ENCODE assay signal across 11 mouse cellular contexts in the genomic region with DNA sequence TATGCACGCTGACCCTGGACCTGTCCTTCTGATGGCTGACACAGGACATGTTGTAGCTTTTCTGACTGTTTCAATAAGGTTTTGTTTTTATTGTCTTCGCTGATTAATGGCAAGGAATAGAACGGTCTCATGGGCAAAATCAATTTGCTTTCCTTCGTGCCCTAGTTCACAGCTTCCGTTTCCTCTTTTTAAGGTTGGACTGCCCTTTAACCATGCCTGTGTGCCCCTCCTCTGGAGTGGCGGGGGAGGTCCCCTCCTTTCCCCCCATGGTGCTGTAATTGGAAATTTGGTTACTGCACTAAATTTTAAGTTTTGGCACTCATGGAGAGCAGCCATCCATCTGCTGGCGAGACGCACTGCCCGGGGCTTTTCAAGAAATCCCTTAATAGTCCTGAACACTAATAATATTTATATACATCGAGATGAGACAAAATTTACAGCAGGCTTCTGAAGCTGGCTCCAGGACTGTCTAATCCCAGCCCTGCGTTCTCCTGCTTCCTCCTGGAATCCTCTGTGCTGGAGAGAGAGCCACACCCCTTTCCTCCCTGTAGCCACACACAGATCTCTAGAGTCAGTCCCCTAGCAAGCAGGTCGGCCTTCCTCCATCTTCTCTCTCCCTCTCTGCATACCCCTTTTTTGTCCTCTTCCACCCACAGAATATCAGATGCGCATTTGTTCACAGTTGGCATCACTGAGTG.
A peak's percentile ranks its signal among the peaks of the same experiment; 100 is the strongest.
DNase-seq lines count a peak whose midpoint lies in the region; ATAC-seq and TF ChIP-seq lines count a peak whose summit lies in the region.
"Had no signal": no experiment of that assay in that cellular context is flagged by ENCODE, and none has a peak within 500 bp of the region (broad histone marks: within the 10 kb centered on the region; RNA-seq: fewer than 3 reads in every experiment).

No protein-coding gene starts in this region.

- peak overlapping the region; percentile 19; the same call in 1 of the 2 replicates for H3K4me2 ChIP-seq in kidney, embryonic 15.5 days
- no peak overlapping the region for H3K4me2 ChIP-seq in kidney, embryonic 14.5 days (replicated peaks; ENCODE audit: low read depth, low read length)
- no peak overlapping the region for H3K4me2 ChIP-seq in CH12.LX (ENCODE audit: insufficient read depth, low read depth, poor library complexity, severe bottlenecking)
- H3K4me2 ChIP-seq in limb, embryonic 13.5 days (replicated peaks): peak overlapping the region; percentile 16; the same call in 1 of the 2 replicates

- ATAC-seq in kidney, embryonic 15.5 days (replicated peaks; ENCODE audit: low FRiP score): no peak
- ATAC-seq in kidney, embryonic 14.5 days (ENCODE audit: low FRiP score, low TSS enrichment): no peak; the same call in 1 of the 2 replicates
- peak; percentile 52; the same call in 1 of the 2 replicates for ATAC-seq in limb, embryonic 13.5 days (ENCODE audit: low FRiP score, low read depth)

- H3K36me3 ChIP-seq in kidney, embryonic 15.5 days: peaks cover 5% of the 10 kb centered on the region; the same call in 1 of the 2 replicates
- H3K36me3 ChIP-seq in kidney, embryonic 14.5 days (ENCODE audit: control insufficient read depth, insufficient read depth, low read length): no peaks in the 10 kb centered on the region; the same call in 1 of the 2 replicates
- H3K36me3 ChIP-seq in CH12.LX (replicated peaks in 1 of 2; ENCODE audit: control insufficient read depth in 1 of 2, insufficient read depth in 1 of 2, low read length in 1 of 2) (no peaks in the 10 kb centered on the region), ES-E14 (ENCODE audit: control insufficient read depth, insufficient read depth, low read length, poor library complexity, severe bottlenecking) (no peaks in the 10 kb centered on the region)
- H3K36me3 ChIP-seq in limb, embryonic 13.5 days: peaks cover 6% of the 10 kb centered on the region

- H3K4me3 ChIP-seq in kidney, embryonic 15.5 days (replicated peaks): no peak overlapping the region
- H3K4me3 ChIP-seq in kidney, embryonic 14.5 days (ENCODE audit: low read length): no peak overlapping the region
- H3K4me3 ChIP-seq in CH12.LX (replicated peaks in 1 of 3; ENCODE audit: low read depth in 2 of 3, low read length in 2 of 3, poor library complexity in 1 of 3) (no peak overlapping the region), ES-E14 (ENCODE audit: insufficient read depth in 1 of 2, low read depth in 1 of 2, low read length in 2 of 2, poor library complexity in 1 of 2, severe bottlenecking in 1 of 2) (no peak overlapping the region)
- no peak overlapping the region for H3K4me3 ChIP-seq in limb, embryonic 13.5 days

- TF ChIP-seq POLR2A in CH12.LX (IDR thresholded peaks at IDR 0.05; ENCODE audit: low read depth, low read length): no peak

- no peaks in the 10 kb centered on the region for H3K9me3 ChIP-seq in kidney, embryonic 15.5 days (replicated peaks)
- no peaks in the 10 kb centered on the region for H3K9me3 ChIP-seq in kidney, embryonic 14.5 days (ENCODE audit: control insufficient read depth, low read length)
- no peaks in the 10 kb centered on the region for H3K9me3 ChIP-seq in CH12.LX (replicated peaks; ENCODE audit: low read length)
- H3K9me3 ChIP-seq in ES-E14 (ENCODE audit: control insufficient read depth, insufficient read depth, low read depth, low read length): no peaks in the 10 kb centered on the region
- H3K9me3 ChIP-seq in limb, embryonic 13.5 days: no peaks in the 10 kb centered on the region

- no peaks in the 10 kb centered on the region for H3K79me2 ChIP-seq in CH12.LX (replicated peaks; ENCODE audit: control insufficient read depth, extremely low read depth, insufficient read depth, poor library complexity, severe bottlenecking)

- TF ChIP-seq CTCF in CH12.LX (conservative IDR thresholded peaks at IDR 0.05 in 1 of 2, IDR thresholded peaks at IDR 0.05 in 1 of 2; ENCODE audit: low read depth in 2 of 2, low read length in 2 of 2): no peak

- 23% methylated on average over 13 of the region's 13 CpGs for WGBS in kidney, embryonic 15.5 days
- 32% methylated on average over 13 of the region's 13 CpGs for WGBS in kidney, embryonic 14.5 days
- whole genome bisulfite sequencing in limb, embryonic 13.5 days: 25% methylated on average over 13 of the region's 13 CpGs

- peak; percentile 17 for DNase-seq in CH12.LX (ENCODE audit: extremely low read depth)
- peak; percentile 31 for DNase-seq in ES-E14 (ENCODE audit: low read depth, low spot score)
- DNase-seq in ovary, postnatal 14 days (ENCODE audit: low spot score): no peak
- DNase-seq in adrenal gland, postnatal 25 days: no peak
- DNase-seq: adrenal gland, adult 8-10 months; cerebellum, adult 11-12 months; right cerebral cortex, postnatal 14 days had no signal

- no peak for TF ChIP-seq EP300 in CH12.LX (IDR thresholded peaks at IDR 0.05; ENCODE audit: low read length)

- peaks cover 27% of the 10 kb centered on the region for H3K4me1 ChIP-seq in kidney, embryonic 15.5 days
- peaks cover 13% of the 10 kb centered on the region for H3K4me1 ChIP-seq in kidney, embryonic 14.5 days (ENCODE audit: control insufficient read depth, insufficient read depth, low read length)
- H3K4me1 ChIP-seq in CH12.LX (ENCODE audit: control insufficient read depth in 1 of 2, insufficient read depth in 2 of 2): peaks cover 4 to 19% of the 10 kb centered on the region in 2 experiments; a peak in 2 of 4 replicates
- peaks cover 3 to 14% of the 10 kb centered on the region in 2 experiments; a peak in 2 of 4 replicates for H3K4me1 ChIP-seq in ES-E14 (ENCODE audit: control insufficient read depth in 2 of 2, insufficient read depth in 2 of 2, low read length in 2 of 2, poor library complexity in 1 of 2)
- H3K4me1 ChIP-seq in limb, embryonic 13.5 days: peaks cover 54% of the 10 kb centered on the region

- H3K9ac ChIP-seq in kidney, embryonic 15.5 days: no peak overlapping the region
- H3K9ac ChIP-seq in kidney, embryonic 14.5 days (ENCODE audit: low read depth, low read length): no peak overlapping the region
- H3K9ac ChIP-seq in CH12.LX (ENCODE audit: insufficient read depth, low read depth) (no peak overlapping the region), ES-E14 (ENCODE audit: insufficient read depth, low read depth, low read length, poor library complexity, severe bottlenecking) (no peak overlapping the region)
- no peak overlapping the region for H3K9ac ChIP-seq in limb, embryonic 13.5 days

- peak overlapping the region; percentile 43 for H3K27ac ChIP-seq in kidney, embryonic 15.5 days
- H3K27ac ChIP-seq in kidney, embryonic 14.5 days (ENCODE audit: low read depth, low read length): no peak overlapping the region
- H3K27ac ChIP-seq in CH12.LX (ENCODE audit: insufficient read depth, low read depth): no peak overlapping the region
- no peak overlapping the region for H3K27ac ChIP-seq in ES-E14 (ENCODE audit: insufficient read depth, low read depth, low read length, poor library complexity, severe bottlenecking)
- no peak overlapping the region; the same call in 1 of the 2 replicates for H3K27ac ChIP-seq in limb, embryonic 13.5 days
- H3K27ac ChIP-seq: macrophage had no signal

- TF ChIP-seq RAD21 in CH12.LX (IDR thresholded peaks at IDR 0.05; ENCODE audit: low read depth, low read length): no peak

- dilution Hi-C loops in CH12.LX (cut with MboI; ENCODE audit: extremely low pct_ligation_motif_present, extremely low pct_unique_long_range_greater_than_20kb, low sequenced_read_pairs): no loop called here

- in situ Hi-C loops in CH12.LX (cut with MboI; ENCODE audit: low pct_ligation_motif_present, low pct_unique_long_range_greater_than_20kb, low sequenced_read_pairs): no loop called here
- in situ Hi-C loops in ES-E14 (cut with MboI; ENCODE audit: low sequenced_read_pairs in 2 of 2, unreplicated experiment in 2 of 2): no loop called here

- no peaks in the 10 kb centered on the region for H3K27me3 ChIP-seq in kidney, embryonic 15.5 days
- H3K27me3 ChIP-seq in kidney, embryonic 14.5 days (ENCODE audit: control insufficient read depth, insufficient read depth, low read length): no peaks in the 10 kb centered on the region
- H3K27me3 ChIP-seq in CH12.LX (replicated peaks): no peaks in the 10 kb centered on the region
- H3K27me3 ChIP-seq in limb, embryonic 13.5 days: no peaks in the 10 kb centered on the region

TF ChIP-seq in CH12.LX, 34 proteins besides CTCF, POLR2A, EP300 and RAD21 (continues in another document):
- no peak for TF ChIP-seq ELF1 (IDR thresholded peaks at IDR 0.05; ENCODE audit: low read depth, low read length)
- TF ChIP-seq ZNF384 (IDR thresholded peaks at IDR 0.05; ENCODE audit: low read depth, low read length): no peak
- no peak for TF ChIP-seq POLR2AphosphoS2 (IDR thresholded peaks at IDR 0.05; ENCODE audit: low read depth, low read length)
- no peak for TF ChIP-seq PAX5 (IDR thresholded peaks at IDR 0.05; ENCODE audit: low read length)
- no peak for TF ChIP-seq KAT2A (IDR thresholded peaks at IDR 0.05; ENCODE audit: insufficient replicate concordance, low read length)
- no peak for TF ChIP-seq MAZ (IDR thresholded peaks at IDR 0.05; ENCODE audit: low read depth, low read length)
- no peak for TF ChIP-seq SMC3 (IDR thresholded peaks at IDR 0.05; ENCODE audit: low read depth, low read length)
- TF ChIP-seq CHD2 (IDR thresholded peaks at IDR 0.05; ENCODE audit: low read length): no peak
- TF ChIP-seq UBTF (IDR thresholded peaks at IDR 0.05; ENCODE audit: low read depth, low read length): no peak
- no peak for TF ChIP-seq GABPA (IDR thresholded peaks at IDR 0.05; ENCODE audit: insufficient replicate concordance, low read depth, low read length)
- no peak for TF ChIP-seq SIN3A (IDR thresholded peaks at IDR 0.05; ENCODE audit: low read length)
- TF ChIP-seq IRF4 (IDR thresholded peaks at IDR 0.05; ENCODE audit: low read depth, low read length): no peak

TF ChIP-seq in ES-E14, 5 proteins besides CTCF, POLR2A, EP300 and RAD21:
- no peak for TF ChIP-seq ZNF384 (IDR thresholded peaks at IDR 0.05; ENCODE audit: low read depth, low read length)
- TF ChIP-seq MAFK (IDR thresholded peaks at IDR 0.05; ENCODE audit: insufficient read depth, low read depth, low read length): no peak
- TF ChIP-seq CHD2 (IDR thresholded peaks at IDR 0.05; ENCODE audit: low read depth, low read length): no peak
- no peak for TF ChIP-seq ZC3H11A (IDR thresholded peaks at IDR 0.05; ENCODE audit: borderline replicate concordance, low read depth, low read length)
- no peak for TF ChIP-seq HCFC1 (IDR thresholded peaks at IDR 0.05; ENCODE audit: borderline replicate concordance, insufficient read depth, low read length)

Comparison
In these comparisons a context has a peak if more than half of its experiments do, and no peak if none do; other contexts are left out.
1. H3K4me2 ChIP-seq: peak in kidney, embryonic 15.5 days (single experiment) and limb, embryonic 13.5 days (single experiment); none in kidney, embryonic 14.5 days (single experiment) and CH12.LX (single experiment).
2. DNase-seq: peak in CH12.LX (single experiment) and ES-E14 (single experiment); none in ovary, postnatal 14 days (single experiment) and adrenal gland, postnatal 25 days (single experiment).